In the genomic region with DNA sequence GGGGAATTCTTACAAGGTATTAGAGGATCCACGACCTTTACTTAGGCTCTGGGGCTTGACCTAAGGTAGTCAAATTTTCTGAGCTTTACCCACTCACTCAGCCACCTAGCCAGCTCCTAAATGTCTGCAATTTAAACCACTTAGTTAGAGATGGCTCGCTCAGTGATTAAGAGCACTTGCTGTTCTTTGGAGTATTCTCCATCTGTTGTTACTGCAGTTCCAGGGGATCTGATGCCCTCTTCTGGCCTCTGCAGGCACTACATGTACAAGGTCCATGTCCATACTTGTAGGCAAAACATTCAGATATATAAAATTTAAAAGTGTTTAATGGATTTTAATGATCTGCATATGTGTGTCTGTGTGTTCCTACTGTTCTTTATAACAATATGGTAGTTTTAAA, we compare ENCODE assay signal across 9 mouse cellular contexts. TPM values are rescaled to one million over a fixed set of nuclear protein-coding genes. Genes with fewer than 3 reads are reported as not detected.
DNase-seq lines count a peak whose midpoint lies in the region; ATAC-seq and TF ChIP-seq lines count a peak whose summit lies in the region.
"Had no signal": no experiment of that assay in that cellular context is flagged by ENCODE, and none has a peak within 500 bp of the region (broad histone marks: within the 10 kb centered on the region; RNA-seq: fewer than 3 reads in every experiment).

No protein-coding gene starts in this region.

- ATAC-seq in inflammation-experienced regulatory T-cells, adult 6 months, result peak; percentile 83

- no peaks in the 10 kb centered on the region for H3K36me3 ChIP-seq in midbrain, embryonic 10.5 days
- H3K36me3 ChIP-seq: limb, embryonic 12.5 days had no signal

- intact Hi-C loops in heart, postnatal 25 days (cut with DNase I), result loop anchor here (1.0 to 10.0 kb wide), 3 partner anchors 66 to 364 kb away; a partner anchor contains a TSS
- intact Hi-C loops in left cerebral cortex, adult 2 months (cut with DNase I), result loop anchor here (1.0 to 10.0 kb wide), 3 partner anchors 68 to 364 kb away; a partner anchor contains a TSS

- TF ChIP-seq CTCF in left cerebral cortex, adult 2 months (IDR thresholded peaks at IDR 0.05), result peak; percentile 94

- H3K4me3 ChIP-seq in left cerebral cortex, adult 2 months, result no peak overlapping the region
- no peak overlapping the region for H3K4me3 ChIP-seq in midbrain, embryonic 10.5 days

- 55% methylated on average over 2 of the region's 2 CpGs for WGBS in midbrain, embryonic 10.5 days

- peaks cover 18% of the 10 kb centered on the region for H3K9me3 ChIP-seq in midbrain, embryonic 10.5 days (replicated peaks)

- H3K4me1 ChIP-seq in midbrain, embryonic 10.5 days, result no peaks in the 10 kb centered on the region
- H3K4me1 ChIP-seq: limb, embryonic 12.5 days had no signal

- no peaks in the 10 kb centered on the region for H3K27me3 ChIP-seq in midbrain, embryonic 10.5 days (ENCODE audit: low read depth, poor library complexity, severe bottlenecking)
- H3K27me3 ChIP-seq: limb, embryonic 12.5 days had no signal

- peak; percentile 92 for DNase-seq in heart, adult 11 months
- no peak for DNase-seq in heart, postnatal 25 days (ENCODE audit: low spot score)
- DNase-seq in brain, adult 2 months (ENCODE audit: low read depth, low spot score), result peak; percentile 83
- peak; percentile 44 for DNase-seq in fibroblast of lung, adult 2 months (ENCODE audit: low read depth)
- DNase-seq in left cerebral cortex, adult 2 months (ENCODE audit: extremely low spot score in 1 of 2, low spot score in 2 of 2), result peak; percentile 59 to 78
- peak; percentile 40 for DNase-seq in midbrain, embryonic 10.5 days (ENCODE audit: low spot score)
- DNase-seq in spleen, postnatal 10 days (ENCODE audit: low spot score in 2 of 2), result peak; percentile 27 to 76

- H3K27ac ChIP-seq in left cerebral cortex, adult 2 months, result no peak overlapping the region
- no peak overlapping the region for H3K27ac ChIP-seq in midbrain, embryonic 10.5 days (replicated peaks)
- H3K27ac ChIP-seq: limb, embryonic 12.5 days had no signal

RNA-seq across cellular contexts. Expression of a gene that starts 24.3 kb away (rescaled TPM):
- 1 to 10 TPM; 2.4 to 3.3 TPM for total RNA-seq in heart, postnatal 25 days (2021)
- polyA plus RNA-seq in inflammation-experienced regulatory T-cells, adult 6 months (2017; shearing (Covaris generic)), result 10 to 100 TPM in 2 of 3 experiments, 1 to 10 TPM in 1; 8.9 to 13.0 (median 10.3) TPM
- total RNA-seq in left cerebral cortex, adult 2 months (2021), result 1 to 10 TPM; 4.9 to 5.4 TPM
- 10.5 and 13.6 TPM in 2 replicates for polyA plus RNA-seq in midbrain, embryonic 10.5 days (2016; fragmentation: Nextera tagmentation; extraction: Ambion mirVana)

RNA-seq across cellular contexts. Expression of a gene that starts 41.6 kb away (rescaled TPM):
- 10 to 100 TPM; 37.1 to 38.9 TPM for total RNA-seq in heart, postnatal 25 days (2021)
- polyA plus RNA-seq in inflammation-experienced regulatory T-cells, adult 6 months (2017; shearing (Covaris generic)), result 1 to 10 TPM in 1 of 3 experiments, under 1 TPM in 2; 0.32 to 1.0 (median 0.55) TPM
- total RNA-seq in left cerebral cortex, adult 2 months (2021), result 1 to 10 TPM; 4.9 to 6.2 TPM
- polyA plus RNA-seq in midbrain, embryonic 10.5 days (2016; fragmentation: Nextera tagmentation; extraction: Ambion mirVana), result 14.0 TPM in 2 replicates

RNA-seq across cellular contexts. Expression of a gene that starts 56.1 kb away (rescaled TPM):
- total RNA-seq in heart, postnatal 25 days (2021), result not detected
- polyA plus RNA-seq in inflammation-experienced regulatory T-cells, adult 6 months (2017; shearing (Covaris generic)), result not detected
- not detected for total RNA-seq in left cerebral cortex, adult 2 months (2021)
- not detected in 2 replicates for polyA plus RNA-seq in midbrain, embryonic 10.5 days (2016; fragmentation: Nextera tagmentation; extraction: Ambion mirVana)
- polyA plus RNA-seq: limb, embryonic 12.5 days had no signal

Comparison
In these comparisons a context has a peak if more than half of its experiments do, and no peak if none do; other contexts are left out.
1. RNA of a gene that starts 41.6 kb away (total RNA-seq): 37.1 to 38.9 TPM in heart, postnatal 25 days; 4.9 to 6.2 TPM in left cerebral cortex, adult 2 months; every median in the first group is over 4 times any median in the second.